Mouse (Mus musculus): ENCODE data around the gene Ak4. TPM values are rescaled to one million over a fixed set of nuclear protein-coding genes. Genes with fewer than 3 reads are reported as not detected.
A peak's percentile ranks its signal among the peaks of the same experiment; 100 is the strongest.

The Ak4 gene
- polyA plus RNA-seq, 1 experiment from 2014 or later = 28.1 TPM

GRCm38 (mm10) chr4:101416966-101417365, 2.1 kb upstream of the Ak4 start:
- WGBS = 86% methylated on average over 11 of the region's 11 CpGs
- Histone ChIP-seq H3K27me3 (ENCODE audit: control insufficient read depth, insufficient read depth, low read length) (no peaks in the 10 kb centered on the region), H3K4me2 (ENCODE audit: low read depth, low read length) (no peak overlapping the region), H3K27ac (ENCODE audit: low read length) (no peak overlapping the region), H3K9me3 (replicated peaks; ENCODE audit: control insufficient read depth, low read length) (no peaks in the 10 kb centered on the region), H3K4me1 (ENCODE audit: control insufficient read depth, insufficient read depth, low read length) (peaks cover 3% of the 10 kb centered on the region; the same call in 1 of the 2 replicates), H3K9ac (ENCODE audit: low read length) (no peak overlapping the region), H3K36me3 (ENCODE audit: control insufficient read depth, insufficient read depth, low read length) (no peaks in the 10 kb centered on the region), H3K4me3 (replicated peaks; ENCODE audit: low read length) (no peak overlapping the region)
- ATAC-seq (ENCODE audit: insufficient read depth, low FRiP score) = no peak

GRCm38 (mm10) chr4:101419911-101420880, 1.1 kb downstream of the Ak4 start:
- H3K27ac ChIP-seq (ENCODE audit: low read length) = no peak overlapping the region; the same call in 1 of the 2 replicates
- peak overlapping the region; percentile 74 for H3K4me3 ChIP-seq (replicated peaks; ENCODE audit: low read length)
- ATAC-seq (ENCODE audit: insufficient read depth, low FRiP score) = peak; percentile 75; the same call in 1 of the 2 replicates
- H3K4me2 ChIP-seq (ENCODE audit: low read depth, low read length) = peak overlapping the region; percentile 99
- peaks cover 3% of the 10 kb centered on the region; the same call in 1 of the 2 replicates for H3K4me1 ChIP-seq (ENCODE audit: control insufficient read depth, insufficient read depth, low read length)
- no peaks in the 10 kb centered on the region for H3K9me3 ChIP-seq (replicated peaks; ENCODE audit: control insufficient read depth, low read length)
- H3K36me3 ChIP-seq (ENCODE audit: control insufficient read depth, insufficient read depth, low read length) = no peaks in the 10 kb centered on the region
- WGBS = 2% methylated on average over 88 of the region's 90 CpGs
- no peaks in the 10 kb centered on the region for H3K27me3 ChIP-seq (ENCODE audit: control insufficient read depth, insufficient read depth, low read length)
- peak overlapping the region; percentile 86 for H3K9ac ChIP-seq (ENCODE audit: low read length)

GRCm38 (mm10) chr4:101422996-101423395, 3.9 kb downstream of the Ak4 start:
- WGBS = 90% methylated on average over 10 of the region's 10 CpGs
- no peaks in the 10 kb centered on the region for H3K36me3 ChIP-seq (ENCODE audit: control insufficient read depth, insufficient read depth, low read length)
- no peak overlapping the region for H3K27ac ChIP-seq (ENCODE audit: low read length)
- ATAC-seq (ENCODE audit: insufficient read depth, low FRiP score) = no peak
- peaks cover 3% of the 10 kb centered on the region; the same call in 1 of the 2 replicates for H3K4me1 ChIP-seq (ENCODE audit: control insufficient read depth, insufficient read depth, low read length)
- no peak overlapping the region for H3K4me2 ChIP-seq (ENCODE audit: low read depth, low read length)
- H3K9ac ChIP-seq (ENCODE audit: low read length) = no peak overlapping the region
- no peaks in the 10 kb centered on the region for H3K9me3 ChIP-seq (replicated peaks; ENCODE audit: control insufficient read depth, low read length)
- no peak overlapping the region for H3K4me3 ChIP-seq (replicated peaks; ENCODE audit: low read length)
- no peaks in the 10 kb centered on the region for H3K27me3 ChIP-seq (ENCODE audit: control insufficient read depth, insufficient read depth, low read length)

GRCm38 (mm10) chr4:101423571-101423970, 4.5 kb downstream of the Ak4 start:
- Histone ChIP-seq H3K27ac (ENCODE audit: low read length) (no peak overlapping the region), H3K27me3 (ENCODE audit: control insufficient read depth, insufficient read depth, low read length) (no peaks in the 10 kb centered on the region), H3K9ac (ENCODE audit: low read length) (no peak overlapping the region), H3K36me3 (ENCODE audit: control insufficient read depth, insufficient read depth, low read length) (no peaks in the 10 kb centered on the region), H3K4me3 (replicated peaks; ENCODE audit: low read length) (no peak overlapping the region), H3K4me2 (ENCODE audit: low read depth, low read length) (no peak overlapping the region), H3K4me1 (ENCODE audit: control insufficient read depth, insufficient read depth, low read length) (peaks cover 3% of the 10 kb centered on the region; the same call in 1 of the 2 replicates), H3K9me3 (replicated peaks; ENCODE audit: control insufficient read depth, low read length) (no peaks in the 10 kb centered on the region)
- 78% methylated on average over 5 of the region's 5 CpGs for WGBS
- ATAC-seq (ENCODE audit: insufficient read depth, low FRiP score) = no peak

GRCm38 (mm10) chr4:101424495-101424894, 5.4 kb downstream of the Ak4 start:
- Histone ChIP-seq H3K27ac (ENCODE audit: low read length) (no peak overlapping the region), H3K4me1 (ENCODE audit: control insufficient read depth, insufficient read depth, low read length) (peaks cover 3% of the 10 kb centered on the region; the same call in 1 of the 2 replicates), H3K9ac (ENCODE audit: low read length) (no peak overlapping the region)

GRCm38 (mm10) chr4:101425119-101425518, 6.0 kb downstream of the Ak4 start:
- no peaks in the 10 kb centered on the region for H3K9me3 ChIP-seq (replicated peaks; ENCODE audit: control insufficient read depth, low read length)
- H3K4me1 ChIP-seq (ENCODE audit: control insufficient read depth, insufficient read depth, low read length) = peaks cover 3% of the 10 kb centered on the region; the same call in 1 of the 2 replicates
- no peaks in the 10 kb centered on the region for H3K36me3 ChIP-seq (ENCODE audit: control insufficient read depth, insufficient read depth, low read length)
- WGBS = 66% methylated on average over 5 of the region's 5 CpGs
- ATAC-seq (ENCODE audit: insufficient read depth, low FRiP score) = no peak
- H3K4me2 ChIP-seq (ENCODE audit: low read depth, low read length) = no peak overlapping the region
- H3K27ac ChIP-seq (ENCODE audit: low read length) = no peak overlapping the region
- no peaks in the 10 kb centered on the region for H3K27me3 ChIP-seq (ENCODE audit: control insufficient read depth, insufficient read depth, low read length)
- no peak overlapping the region for H3K4me3 ChIP-seq (replicated peaks; ENCODE audit: low read length)
- H3K9ac ChIP-seq (ENCODE audit: low read length) = no peak overlapping the region

More at GRCm38 (mm10) chr4:101424495-101424894, 5.4 kb downstream of the Ak4 start:
- H3K27me3 ChIP-seq (ENCODE audit: control insufficient read depth, insufficient read depth, low read length) = no peaks in the 10 kb centered on the region
- no peak overlapping the region for H3K4me2 ChIP-seq (ENCODE audit: low read depth, low read length)
- 75% methylated on average over 3 of the region's 3 CpGs for WGBS
- ATAC-seq (ENCODE audit: insufficient read depth, low FRiP score) = no peak
- no peak overlapping the region for H3K4me3 ChIP-seq (replicated peaks; ENCODE audit: low read length)
- H3K36me3 ChIP-seq (ENCODE audit: control insufficient read depth, insufficient read depth, low read length) = no peaks in the 10 kb centered on the region
- H3K9me3 ChIP-seq (replicated peaks; ENCODE audit: control insufficient read depth, low read length) = no peaks in the 10 kb centered on the region

- Histone ChIP-seq H3K36me3 (ENCODE audit: control insufficient read depth, insufficient read depth, low read length) (no peaks in the 10 kb centered on the region), H3K27me3 (ENCODE audit: control insufficient read depth, insufficient read depth, low read length) (no peaks in the 10 kb centered on the region), H3K4me2 (ENCODE audit: low read depth, low read length) (no peak overlapping the region), H3K9ac (ENCODE audit: low read length) (no peak overlapping the region), H3K27ac (ENCODE audit: low read length) (no peak overlapping the region), H3K9me3 (replicated peaks; ENCODE audit: control insufficient read depth, low read length) (no peaks in the 10 kb centered on the region), H3K4me1 (ENCODE audit: control insufficient read depth, insufficient read depth, low read length) (peaks cover 2% of the 10 kb centered on the region; the same call in 1 of the 2 replicates), H3K4me3 (replicated peaks; ENCODE audit: low read length) (no peak overlapping the region)
- 89% methylated on average over 3 of the region's 3 CpGs for WGBS
- no peak for ATAC-seq (ENCODE audit: insufficient read depth, low FRiP score)
Measured at GRCm38 (mm10) chr4:101425666-101426065, 6.6 kb downstream of the Ak4 start.

GRCm38 (mm10) chr4:101426566-101426965, 7.5 kb downstream of the Ak4 start:
- WGBS = 89% methylated on average over 6 of the region's 6 CpGs

More at GRCm38 (mm10) chr4:101426566-101426965, 7.5 kb downstream of the Ak4 start:
- Histone ChIP-seq H3K27ac (ENCODE audit: low read length) (no peak overlapping the region), H3K4me2 (ENCODE audit: low read depth, low read length) (no peak overlapping the region), H3K9ac (ENCODE audit: low read length) (no peak overlapping the region), H3K27me3 (ENCODE audit: control insufficient read depth, insufficient read depth, low read length) (no peaks in the 10 kb centered on the region), H3K9me3 (replicated peaks; ENCODE audit: control insufficient read depth, low read length) (no peaks in the 10 kb centered on the region), H3K4me3 (replicated peaks; ENCODE audit: low read length) (no peak overlapping the region), H3K4me1 (ENCODE audit: control insufficient read depth, insufficient read depth, low read length) (no peaks in the 10 kb centered on the region), H3K36me3 (ENCODE audit: control insufficient read depth, insufficient read depth, low read length) (no peaks in the 10 kb centered on the region)
- ATAC-seq (ENCODE audit: insufficient read depth, low FRiP score) = no peak
